Comparison of ENCODE assay signal across 9 mouse cellular contexts in the genomic region with DNA sequence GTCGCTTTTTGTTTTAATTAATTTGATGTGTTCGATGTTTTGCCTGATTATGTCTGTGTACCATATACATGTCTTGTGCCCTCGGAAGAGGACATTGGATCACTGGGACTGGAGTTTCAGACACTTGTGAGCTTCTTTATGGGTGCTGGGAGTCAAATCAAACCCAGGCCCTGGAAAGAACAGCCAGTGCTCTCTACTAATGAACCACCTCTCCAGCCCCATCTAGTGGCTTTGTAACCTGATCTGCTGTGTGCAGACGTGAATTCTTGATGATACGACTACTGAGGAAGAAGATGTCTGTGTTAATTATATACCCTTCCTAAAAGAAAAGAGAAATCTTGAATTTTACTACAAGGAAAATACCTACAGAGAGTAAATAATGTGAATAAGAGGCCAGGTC. TPM values are rescaled to one million over a fixed set of nuclear protein-coding genes. Genes with fewer than 3 reads are reported as not detected.
DNase-seq lines count a peak whose midpoint lies in the region; ATAC-seq and TF ChIP-seq lines count a peak whose summit lies in the region.
"Had no signal": no experiment of that assay in that cellular context is flagged by ENCODE, and none has a peak within 500 bp of the region (broad histone marks: within the 10 kb centered on the region; RNA-seq: fewer than 3 reads in every experiment).

No protein-coding gene starts in this region.

- intact Hi-C loops in left cerebral cortex, postnatal 25 days (cut with DNase I) = no loop called here

- H3K27ac ChIP-seq in liver, postnatal 0 days (ENCODE audit: low read depth) = no peak overlapping the region; the same call in 1 of the 2 replicates
- H3K27ac ChIP-seq in liver, embryonic 11.5 days (ENCODE audit: low read depth, low read length) = no peak overlapping the region
- H3K27ac ChIP-seq: liver, embryonic 15.5 days had no signal

- no peaks in the 10 kb centered on the region for H3K27me3 ChIP-seq in liver, postnatal 0 days (ENCODE audit: insufficient read depth, low read length)
- no peaks in the 10 kb centered on the region for H3K27me3 ChIP-seq in liver, embryonic 11.5 days (replicated peaks; ENCODE audit: control insufficient read depth, insufficient read depth, low read length)
- H3K27me3 ChIP-seq: liver, embryonic 15.5 days had no signal

- H3K4me1 ChIP-seq in liver, postnatal 0 days (ENCODE audit: insufficient read depth) = peaks cover 9% of the 10 kb centered on the region; the same call in 1 of the 2 replicates
- H3K4me1 ChIP-seq in liver, embryonic 11.5 days (replicated peaks; ENCODE audit: control insufficient read depth, insufficient read depth, low read length) = no peaks in the 10 kb centered on the region

- H3K36me3 ChIP-seq in liver, postnatal 0 days (replicated peaks; ENCODE audit: insufficient read depth, low read length) = peaks cover 8% of the 10 kb centered on the region
- peaks cover 2% of the 10 kb centered on the region; the same call in 1 of the 2 replicates for H3K36me3 ChIP-seq in liver, embryonic 11.5 days (ENCODE audit: control insufficient read depth, insufficient read depth, low read length)

- H3K4me3 ChIP-seq in liver, postnatal 0 days (ENCODE audit: low read depth, low read length) = no peak overlapping the region
- H3K4me3 ChIP-seq in liver, embryonic 11.5 days (ENCODE audit: low read depth, low read length) = no peak overlapping the region
- H3K4me3 ChIP-seq: liver, embryonic 15.5 days had no signal

- whole genome bisulfite sequencing in liver, postnatal 0 days (ENCODE audit: insufficient replicate concordance) = 84% methylated on average over 5 of the region's 5 CpGs
- 85% methylated on average over 5 of the region's 5 CpGs for WGBS in liver, embryonic 11.5 days

- ATAC-seq in liver, postnatal 0 days = no peak
- ATAC-seq in liver, embryonic 11.5 days (replicated peaks; ENCODE audit: low FRiP score) = no peak

- H3K9ac ChIP-seq in liver, postnatal 0 days (replicated peaks) = no peak overlapping the region
- no peak overlapping the region for H3K9ac ChIP-seq in liver, embryonic 11.5 days (ENCODE audit: low read depth, low read length)
- H3K9ac ChIP-seq: liver, embryonic 15.5 days had no signal

- peak; percentile 34 to 48 for DNase-seq in cerebellum, postnatal 14 days
- no peak for DNase-seq in cerebellum, postnatal 4 days (ENCODE audit: low spot score in 2 of 2)
- no peak for DNase-seq in liver, postnatal 0 days
- DNase-seq in liver, embryonic 11.5 days (ENCODE audit: low spot score) = no peak
- peak; percentile 67 for DNase-seq in brain, adult 2 months (ENCODE audit: low read depth, low spot score)
- DNase-seq in naive thymus-derived CD4-positive, alpha-beta T cell, adult 2 months (ENCODE audit: low read depth) = peak; percentile 70
- DNase-seq in cerebellum, adult 9-10 months = no peak
- no peak for DNase-seq in left cerebral cortex, postnatal 25 days (ENCODE audit: low spot score in 2 of 2)

- no peak for TF ChIP-seq EP300 in liver, postnatal 0 days (IDR thresholded peaks at IDR 0.05; ENCODE audit: low read depth)

- H3K9me3 ChIP-seq in liver, postnatal 0 days (ENCODE audit: low read length) = no peaks in the 10 kb centered on the region
- H3K9me3 ChIP-seq in liver, embryonic 11.5 days (ENCODE audit: control insufficient read depth, low read length) = no peaks in the 10 kb centered on the region
- H3K9me3 ChIP-seq: liver, embryonic 15.5 days had no signal

- H3K4me2 ChIP-seq in liver, postnatal 0 days (ENCODE audit: low read depth, low read length) = no peak overlapping the region
- no peak overlapping the region for H3K4me2 ChIP-seq in liver, embryonic 11.5 days
- H3K4me2 ChIP-seq: liver, embryonic 15.5 days had no signal

- TF ChIP-seq CTCF in liver, postnatal 0 days (IDR thresholded peaks at IDR 0.05; ENCODE audit: low read depth) = peak; percentile 58

RNA-seq across cellular contexts. Expression of gene Nfatc3, which starts 18.0 kb away (rescaled TPM):
- 2.3 TPM in 2 replicates for polyA plus RNA-seq in liver, postnatal 0 days (2015; fragmentation: Nextera tagmentation; extraction: Ambion mirVana)
- 5.3 and 6.2 TPM in 2 replicates for polyA plus RNA-seq in liver, embryonic 11.5 days (2014; fragmentation: Nextera tagmentation; extraction: Ambion mirVana)
- 10 to 100 TPM in 1 of 2 experiments, 1 to 10 TPM in 1; 9.3 to 12.2 TPM for total RNA-seq in left cerebral cortex, postnatal 25 days (2021)

Comparison
In these comparisons a context has a peak if more than half of its experiments do, and no peak if none do; other contexts are left out.
1. DNase-seq: peak in cerebellum, postnatal 14 days (2 of 2), brain, adult 2 months (single experiment) and naive thymus-derived CD4-positive, alpha-beta T cell, adult 2 months (single experiment); none in cerebellum, postnatal 4 days (0 of 2), liver, postnatal 0 days (single experiment), liver, embryonic 11.5 days (single experiment), cerebellum, adult 9-10 months (single experiment) and left cerebral cortex, postnatal 25 days (0 of 2).